Mouse (Mus musculus): ENCODE results near the gene Tmtc3. TPM values are rescaled to one million over a fixed set of nuclear protein-coding genes. Genes with fewer than 3 reads are reported as not detected.
A peak's percentile ranks its signal among the peaks of the same experiment; 100 is the strongest.

The Tmtc3 gene
- polyA plus RNA-seq, 1 experiment = 5.3 TPM

DNA sequence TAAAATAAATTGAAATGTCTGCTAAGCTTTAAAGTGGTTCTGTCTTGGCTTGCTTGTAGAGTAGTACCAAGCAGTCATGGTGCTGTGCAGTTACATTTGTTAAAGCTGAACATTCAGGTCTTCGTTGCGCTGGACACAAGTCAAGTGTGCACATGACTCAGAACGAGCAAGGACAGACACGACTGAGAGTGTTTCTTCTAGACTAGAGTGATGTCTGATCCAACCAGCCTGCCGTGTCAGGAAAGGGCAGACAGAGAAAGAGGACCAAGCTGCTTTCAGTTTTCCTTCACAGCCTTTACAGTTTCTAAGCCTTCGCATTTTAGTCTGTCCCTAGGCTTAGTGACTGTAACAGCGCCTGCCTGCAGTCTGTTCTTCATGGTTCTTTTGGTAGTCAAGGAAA lies 4.8 kb upstream of the Tmtc3 start:
- TF ChIP-seq CTCF (IDR thresholded peaks at IDR 0.05; ENCODE audit: borderline replicate concordance, control insufficient read depth, extremely low read depth, insufficient read depth, low read length, poor library complexity) (no peak), POLR2A (IDR thresholded peaks at IDR 0.05; ENCODE audit: control insufficient read depth, extremely low read depth, insufficient read depth, low read length, poor library complexity) (no peak)
- H3K4me1 ChIP-seq (replicated peaks; ENCODE audit: control insufficient read depth, insufficient read depth, low read length) = no peaks in the 10 kb centered on the region
- no peak overlapping the region for H3K27ac ChIP-seq (ENCODE audit: control insufficient read depth, insufficient read depth, low read length)
- no peak for DNase-seq
- 96% methylated on average over 7 of the region's 7 CpGs for WGBS
- H3K4me3 ChIP-seq (ENCODE audit: control insufficient read depth, insufficient read depth, low read length) = no peak overlapping the region
- H3K36me3 ChIP-seq (ENCODE audit: control insufficient read depth, insufficient read depth, low read length) = no peaks in the 10 kb centered on the region
- H3K27me3 ChIP-seq (ENCODE audit: control insufficient read depth, insufficient read depth, low read length) = no peaks in the 10 kb centered on the region

DNA sequence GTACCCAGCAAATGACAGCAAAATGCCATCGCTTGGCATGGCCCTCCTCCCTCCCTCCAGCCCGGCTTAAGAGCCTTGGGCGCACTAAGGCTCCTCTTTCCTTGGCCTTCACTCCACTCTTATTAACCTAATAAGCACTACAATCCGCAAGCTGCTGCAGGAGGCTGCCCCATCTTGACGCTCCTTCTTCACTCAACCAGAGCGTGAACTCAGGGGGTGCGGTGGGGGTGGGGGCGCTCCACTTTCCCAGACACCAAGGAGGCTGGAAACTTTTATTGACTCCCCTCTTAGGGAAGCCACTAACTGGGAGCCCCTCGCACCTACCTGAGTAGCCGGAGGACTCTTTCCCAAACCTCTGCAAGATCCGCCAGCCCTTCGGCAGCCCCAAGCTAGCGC lies 451 bp downstream of the Tmtc3 start:
- DNase-seq = no peak

DNA sequence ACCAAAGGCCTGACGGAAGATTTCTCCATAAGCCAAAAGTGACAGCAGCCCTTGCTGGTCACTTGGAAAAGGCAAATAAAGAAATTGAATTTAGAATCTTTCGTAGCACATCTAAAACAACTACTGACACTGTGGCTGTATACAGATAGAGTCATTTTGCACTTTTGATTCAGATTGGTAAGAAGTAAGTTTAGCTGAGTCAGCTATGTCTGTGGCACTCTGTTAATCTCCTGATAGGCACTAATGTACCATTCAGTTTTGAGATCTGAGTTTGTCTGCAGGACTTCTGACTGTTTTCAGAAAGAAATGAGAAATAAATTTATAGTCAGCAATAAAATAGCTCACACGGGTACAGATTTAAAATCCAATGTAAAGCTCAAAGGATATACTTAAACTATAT lies 7.6 kb downstream of the Tmtc3 start:
- no peaks in the 10 kb centered on the region for H3K4me1 ChIP-seq (replicated peaks; ENCODE audit: control insufficient read depth, insufficient read depth, low read length)
- H3K27me3 ChIP-seq (ENCODE audit: control insufficient read depth, insufficient read depth, low read length) = no peaks in the 10 kb centered on the region
- H3K36me3 ChIP-seq (ENCODE audit: control insufficient read depth, insufficient read depth, low read length) = peaks cover 3% of the 10 kb centered on the region; the same call in 1 of the 2 replicates
- no peak overlapping the region for H3K27ac ChIP-seq (ENCODE audit: control insufficient read depth, insufficient read depth, low read length)
- no peak overlapping the region for H3K4me3 ChIP-seq (ENCODE audit: control insufficient read depth, insufficient read depth, low read length)
- no peak for DNase-seq
- no peak for TF ChIP-seq POLR2A (IDR thresholded peaks at IDR 0.05; ENCODE audit: control insufficient read depth, extremely low read depth, insufficient read depth, low read length, poor library complexity)
- 98% methylated on average over 3 of the region's 3 CpGs for WGBS

More for the DNA sequence above, 451 bp downstream of the Tmtc3 start:
- no peaks in the 10 kb centered on the region for H3K27me3 ChIP-seq (ENCODE audit: control insufficient read depth, insufficient read depth, low read length)
- peaks cover 3% of the 10 kb centered on the region; the same call in 1 of the 2 replicates for H3K4me1 ChIP-seq (replicated peaks; ENCODE audit: control insufficient read depth, insufficient read depth, low read length)
- TF ChIP-seq CTCF (IDR thresholded peaks at IDR 0.05; ENCODE audit: borderline replicate concordance, control insufficient read depth, extremely low read depth, insufficient read depth, low read length, poor library complexity) (no peak), POLR2A (IDR thresholded peaks at IDR 0.05; ENCODE audit: control insufficient read depth, extremely low read depth, insufficient read depth, low read length, poor library complexity) (no peak)
- WGBS = 3% methylated on average over 13 of the region's 13 CpGs
- H3K27ac ChIP-seq (ENCODE audit: control insufficient read depth, insufficient read depth, low read length) = no peak overlapping the region
- H3K4me3 ChIP-seq (ENCODE audit: control insufficient read depth, insufficient read depth, low read length) = peak overlapping the region; percentile 78
- H3K36me3 ChIP-seq (ENCODE audit: control insufficient read depth, insufficient read depth, low read length) = no peaks in the 10 kb centered on the region

- no peak for DNase-seq
- Histone ChIP-seq H3K4me3 (ENCODE audit: control insufficient read depth, insufficient read depth, low read length) (no peak overlapping the region), H3K27me3 (ENCODE audit: control insufficient read depth, insufficient read depth, low read length) (no peaks in the 10 kb centered on the region), H3K4me1 (replicated peaks; ENCODE audit: control insufficient read depth, insufficient read depth, low read length) (no peaks in the 10 kb centered on the region), H3K27ac (ENCODE audit: control insufficient read depth, insufficient read depth, low read length) (no peak overlapping the region), H3K36me3 (ENCODE audit: control insufficient read depth, insufficient read depth, low read length) (peaks cover 3% of the 10 kb centered on the region; the same call in 1 of the 2 replicates)
- WGBS = 58% methylated on average over 3 of the region's 3 CpGs
- no peak for TF ChIP-seq POLR2A (IDR thresholded peaks at IDR 0.05; ENCODE audit: control insufficient read depth, extremely low read depth, insufficient read depth, low read length, poor library complexity)
Observed at GRCm38 (mm10) chr10:100475040-100475439, 12.1 kb downstream of the Tmtc3 start.

DNA sequence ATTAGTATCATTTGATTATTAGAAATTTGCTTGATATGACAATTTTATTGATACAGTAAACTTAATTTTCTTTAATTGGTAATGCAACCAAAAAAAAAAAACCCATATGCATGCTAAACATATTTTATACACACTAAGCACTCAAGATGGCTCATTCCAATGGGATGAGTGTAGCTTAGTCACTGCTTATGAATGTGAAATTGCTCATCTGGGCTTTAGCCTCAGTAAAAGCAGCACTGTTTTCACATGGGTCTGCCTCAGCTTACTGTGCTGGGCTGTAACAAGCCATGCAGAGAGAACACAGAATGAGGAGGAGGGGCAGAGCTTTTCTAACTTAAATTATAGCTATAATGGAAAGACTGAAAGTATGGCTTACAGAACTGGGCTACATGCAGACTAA lies 26.6 kb downstream of the Tmtc3 start:
- Histone ChIP-seq H3K27ac (ENCODE audit: control insufficient read depth, insufficient read depth, low read length) (no peak overlapping the region), H3K4me3 (ENCODE audit: control insufficient read depth, insufficient read depth, low read length) (no peak overlapping the region), H3K27me3 (ENCODE audit: control insufficient read depth, insufficient read depth, low read length) (no peaks in the 10 kb centered on the region), H3K4me1 (replicated peaks; ENCODE audit: control insufficient read depth, insufficient read depth, low read length) (no peaks in the 10 kb centered on the region), H3K36me3 (ENCODE audit: control insufficient read depth, insufficient read depth, low read length) (0 out of 2 replicates have a peak, but pooled peaks cover 6% of the 10 kb centered on the region)
- TF ChIP-seq CTCF (IDR thresholded peaks at IDR 0.05; ENCODE audit: borderline replicate concordance, control insufficient read depth, extremely low read depth, insufficient read depth, low read length, poor library complexity) (no peak), POLR2A (IDR thresholded peaks at IDR 0.05; ENCODE audit: control insufficient read depth, extremely low read depth, insufficient read depth, low read length, poor library complexity) (no peak)
- no peak for DNase-seq

DNA sequence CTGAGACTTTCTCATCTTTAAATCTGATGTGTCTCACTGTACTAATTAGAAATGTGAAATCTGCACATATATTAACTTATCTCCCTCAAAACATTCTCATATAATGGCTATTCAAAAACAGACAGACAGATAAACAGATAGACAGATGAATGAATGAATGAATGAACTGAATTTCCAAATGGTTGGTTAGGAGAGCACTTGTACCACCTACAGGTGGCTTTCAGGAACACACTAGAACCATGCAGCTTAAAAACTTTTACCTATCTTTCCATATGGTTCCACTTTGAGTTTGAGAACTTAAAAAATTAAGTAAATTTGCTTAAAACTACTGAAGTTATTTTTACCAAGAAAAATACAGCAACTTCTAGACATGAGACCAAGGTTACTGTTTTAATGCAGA lies 37.8 kb downstream of the Tmtc3 start:
- no peaks in the 10 kb centered on the region for H3K27me3 ChIP-seq (ENCODE audit: control insufficient read depth, insufficient read depth, low read length)
- H3K36me3 ChIP-seq (ENCODE audit: control insufficient read depth, insufficient read depth, low read length) = 0 out of 2 replicates have a peak, but pooled peaks cover 5% of the 10 kb centered on the region
- no peak overlapping the region for H3K4me3 ChIP-seq (ENCODE audit: control insufficient read depth, insufficient read depth, low read length)
- TF ChIP-seq POLR2A (IDR thresholded peaks at IDR 0.05; ENCODE audit: control insufficient read depth, extremely low read depth, insufficient read depth, low read length, poor library complexity) (no peak), CTCF (IDR thresholded peaks at IDR 0.05; ENCODE audit: borderline replicate concordance, control insufficient read depth, extremely low read depth, insufficient read depth, low read length, poor library complexity) (no peak)
- H3K27ac ChIP-seq (ENCODE audit: control insufficient read depth, insufficient read depth, low read length) = no peak overlapping the region
- no peak for DNase-seq
- H3K4me1 ChIP-seq (replicated peaks; ENCODE audit: control insufficient read depth, insufficient read depth, low read length) = no peaks in the 10 kb centered on the region

GRCm38 (mm10) chr10:100427592-100427991 lies 59.6 kb downstream of the Tmtc3 start:
- H3K36me3 ChIP-seq (ENCODE audit: control insufficient read depth, insufficient read depth, low read length) = no peaks in the 10 kb centered on the region
- H3K4me1 ChIP-seq (replicated peaks; ENCODE audit: control insufficient read depth, insufficient read depth, low read length) = no peaks in the 10 kb centered on the region
- no peaks in the 10 kb centered on the region for H3K27me3 ChIP-seq (ENCODE audit: control insufficient read depth, insufficient read depth, low read length)
- no peak for DNase-seq
- 90% methylated on average over 2 of the region's 2 CpGs for WGBS
- H3K4me3 ChIP-seq (ENCODE audit: control insufficient read depth, insufficient read depth, low read length) = no peak overlapping the region
- no peak for TF ChIP-seq POLR2A (IDR thresholded peaks at IDR 0.05; ENCODE audit: control insufficient read depth, extremely low read depth, insufficient read depth, low read length, poor library complexity)
- no peak overlapping the region for H3K27ac ChIP-seq (ENCODE audit: control insufficient read depth, insufficient read depth, low read length)
